Mouse (Mus musculus) embryonic fibroblast, embryonic 13.5 days (primary cell): ENCODE data around the gene Rgs8.

Experiments used
- CTCF ChIP-seq: IDR thresholded peaks from 2 replicates; pipeline ENCODE4 v1.5.1; 2011; ENCODE audit warnings: mild to moderate bottlenecking, control low read depth, low read length, moderate library complexity, borderline replicate concordance; ENCODE audit not compliant: insufficient read depth
- POLR2A ChIP-seq: IDR thresholded peaks from 2 replicates; pipeline ENCODE4 v1.6.1; 2011; ENCODE audit warnings: low read depth, mild to moderate bottlenecking, control low read depth, low read length, moderate library complexity

DNA sequence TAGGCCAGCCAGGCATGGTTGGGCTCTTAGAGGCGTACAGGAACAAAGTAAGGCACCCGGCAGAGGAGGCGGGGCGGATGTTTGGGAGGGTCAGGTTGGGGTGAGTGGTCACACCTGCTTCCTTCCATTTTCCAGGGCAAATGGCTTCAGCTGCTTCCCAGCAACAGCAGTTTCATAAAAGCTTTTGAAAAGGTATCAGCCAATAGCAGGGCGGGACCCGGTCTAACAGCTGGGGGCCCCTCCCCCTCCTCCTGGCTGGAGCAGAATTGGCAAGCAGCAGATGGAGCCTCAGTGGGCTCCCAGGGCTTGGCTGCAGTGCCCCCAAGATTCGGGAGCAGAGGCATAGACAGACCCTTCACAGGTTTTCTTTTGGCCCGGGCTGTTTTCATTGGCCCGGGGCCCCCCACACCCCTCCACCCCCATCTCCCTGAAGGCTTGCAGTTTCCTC is 11.3 kb upstream of the Rgs8 start:
- TF ChIP-seq POLR2A (no peak), CTCF (no peak)
